Comparison of ENCODE assay signal across 21 mouse cellular contexts in the genomic region with DNA sequence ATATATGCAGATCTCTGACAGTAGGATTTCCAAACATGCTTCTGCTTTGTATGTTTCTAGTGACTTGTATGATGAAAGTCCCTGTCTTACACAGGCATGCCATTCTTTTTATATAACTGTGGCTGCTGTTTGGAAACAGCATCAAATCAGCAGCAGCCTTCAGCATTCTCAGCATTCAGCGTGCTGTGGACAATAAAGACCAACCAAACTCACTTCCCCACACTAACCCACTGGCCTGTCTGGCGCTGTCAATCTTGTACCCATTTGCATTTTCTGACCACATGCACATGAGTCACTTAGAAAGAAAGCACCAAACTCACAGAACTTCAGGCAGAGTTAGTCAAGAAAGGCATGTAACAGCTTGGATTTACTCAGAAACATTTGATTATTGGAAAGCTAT. TPM values are rescaled to one million over a fixed set of nuclear protein-coding genes. Genes with fewer than 3 reads are reported as not detected.
A peak's percentile ranks its signal among the peaks of the same experiment; 100 is the strongest.
DNase-seq lines count a peak whose midpoint lies in the region; ATAC-seq and TF ChIP-seq lines count a peak whose summit lies in the region.
"Had no signal": no experiment of that assay in that cellular context is flagged by ENCODE, and none has a peak within 500 bp of the region (broad histone marks: within the 10 kb centered on the region; RNA-seq: fewer than 3 reads in every experiment).

No protein-coding gene starts in this region.

- no peaks in the 10 kb centered on the region for H3K9me3 ChIP-seq in lung, postnatal 0 days (ENCODE audit: low read length)
- no peaks in the 10 kb centered on the region for H3K9me3 ChIP-seq in forebrain, embryonic 10.5 days
- H3K9me3 ChIP-seq: forebrain, embryonic 13.5 days; heart, embryonic 12.5 days; limb, embryonic 10.5 days; neural tube, embryonic 13.5 days had no signal

- 85% methylated on average over 2 of the region's 2 CpGs for WGBS in lung, postnatal 0 days
- 0% methylated on average over 2 of the region's 2 CpGs for WGBS in macrophage (ENCODE audit: missing documents)
- WGBS in forebrain, embryonic 10.5 days: 89% methylated on average over 2 of the region's 2 CpGs

- H3K4me1 ChIP-seq in lung, postnatal 0 days (ENCODE audit: insufficient read depth, low read depth, low read length): peaks cover 10% of the 10 kb centered on the region; the same call in 1 of the 2 replicates
- peaks cover 28% of the 10 kb centered on the region for H3K4me1 ChIP-seq in forebrain, embryonic 10.5 days

- no peak overlapping the region for H3K4me3 ChIP-seq in lung, postnatal 0 days (ENCODE audit: low read depth, low read length)
- no peak overlapping the region for H3K4me3 ChIP-seq in macrophage (ENCODE audit: inconsistent target)
- H3K4me3 ChIP-seq in forebrain, embryonic 10.5 days: no peak overlapping the region
- H3K4me3 ChIP-seq: forebrain, embryonic 13.5 days; heart, embryonic 12.5 days; limb, embryonic 10.5 days; neural tube, embryonic 13.5 days had no signal

- H3K4me2 ChIP-seq in lung, postnatal 0 days (replicated peaks; ENCODE audit: low read depth, low read length): no peak overlapping the region
- H3K4me2 ChIP-seq: forebrain, embryonic 13.5 days; heart, embryonic 12.5 days; neural tube, embryonic 13.5 days had no signal

- H3K79me2 ChIP-seq in macrophage (ENCODE audit: inconsistent target): peaks cover 98% of the 10 kb centered on the region

- no peaks in the 10 kb centered on the region for H3K36me3 ChIP-seq in lung, postnatal 0 days (ENCODE audit: insufficient read depth, low read length)
- H3K36me3 ChIP-seq in macrophage (ENCODE audit: inconsistent target): no peaks in the 10 kb centered on the region
- peaks cover 15% of the 10 kb centered on the region for H3K36me3 ChIP-seq in forebrain, embryonic 10.5 days (replicated peaks)

- DNase-seq in lung, postnatal 0 days (ENCODE audit: low spot score): peak; percentile 25
- no peak for DNase-seq in lung, postnatal 14 days
- DNase-seq in Muller cell, postnatal 12 days (ENCODE audit: inconsistent ontology term): peak; percentile 82
- DNase-seq in urinary bladder, adult 18-20 months (ENCODE audit: low spot score in 2 of 2): no peak
- DNase-seq in forebrain, embryonic 10.5 days (ENCODE audit: extremely low spot score, low spot score): no peak
- no peak for DNase-seq in urinary bladder, postnatal 36 days (ENCODE audit: low spot score in 2 of 2)
- DNase-seq: cerebellum, adult 18-20 months; embryo, embryonic 11 days; gastrocnemius, postnatal 14 days; heart, postnatal 4 days; kidney, adult 9 months; lung, postnatal 4 days had no signal

- H3K9ac ChIP-seq in lung, postnatal 0 days (replicated peaks; ENCODE audit: low read depth): no peak overlapping the region
- H3K9ac ChIP-seq: forebrain, embryonic 13.5 days; heart, embryonic 12.5 days; liver, embryonic 14.5 days; neural tube, embryonic 13.5 days had no signal

- no peaks in the 10 kb centered on the region for H3K27me3 ChIP-seq in lung, postnatal 0 days (replicated peaks; ENCODE audit: insufficient read depth, low read length)
- H3K27me3 ChIP-seq in forebrain, embryonic 10.5 days (ENCODE audit: poor library complexity, severe bottlenecking): no peaks in the 10 kb centered on the region
- H3K27me3 ChIP-seq: forebrain, embryonic 13.5 days; heart, embryonic 12.5 days; neural tube, embryonic 13.5 days had no signal

- ATAC-seq in lung, postnatal 0 days: no peak
- ATAC-seq: forebrain, embryonic 13.5 days; inflammation-experienced regulatory T-cells, adult 6 months; midbrain, embryonic 16.5 days had no signal

- no peak overlapping the region for H3K27ac ChIP-seq in lung, postnatal 0 days (ENCODE audit: low read length)
- peak overlapping the region; percentile 73 for H3K27ac ChIP-seq in macrophage
- no peak overlapping the region for H3K27ac ChIP-seq in forebrain, embryonic 10.5 days
- H3K27ac ChIP-seq: forebrain, embryonic 13.5 days; limb, embryonic 10.5 days; liver, embryonic 14.5 days; neural tube, embryonic 13.5 days had no signal

- no peak for TF ChIP-seq EP300 in lung, postnatal 0 days (IDR thresholded peaks at IDR 0.05)

- no peak for TF ChIP-seq CTCF in lung, postnatal 0 days (IDR thresholded peaks at IDR 0.05)

RNA-seq across cellular contexts. Expression of a gene that starts 14.6 kb away (rescaled TPM):
- 14.9 and 16.3 TPM in 2 replicates for polyA plus RNA-seq in lung, postnatal 0 days (2015; fragmentation: Nextera tagmentation; extraction: Ambion mirVana)
- total RNA-seq in macrophage (2018; cell fraction: chromatin; rRNA removed): 100 to 1,000 TPM in 24 of 26 experiments, 10 to 100 TPM in 2; 82.9 to 221 (median 151) TPM
- 10 to 100 TPM in 25 of 26 experiments, 1 to 10 TPM in 1; 8.5 to 33.4 (median 24.3) TPM for total RNA-seq in macrophage (2018; cell fraction: cytosol; rRNA removed)
- 100 to 1,000 TPM in 16 of 26 experiments, 10 to 100 TPM in 10; 70.1 to 182 (median 108) TPM for total RNA-seq in macrophage (2018; cell fraction: nucleus; rRNA removed)
- polyA plus RNA-seq in macrophage (2018): 17.6 to 19.3 TPM (median 18.6 TPM) in 3 replicates
- polyA plus RNA-seq in forebrain, embryonic 10.5 days (2016; fragmentation: Nextera tagmentation; extraction: Ambion mirVana): 33.8 and 34.3 TPM in 2 replicates

RNA-seq across cellular contexts. Expression of a gene that starts 14.7 kb away (rescaled TPM):
- 38.7 and 38.8 TPM in 2 replicates for polyA plus RNA-seq in lung, postnatal 0 days (2015; fragmentation: Nextera tagmentation; extraction: Ambion mirVana)
- 10 to 100 TPM; 11.2 to 42.1 (median 27.3) TPM for total RNA-seq in macrophage (2018; cell fraction: chromatin; rRNA removed)
- total RNA-seq in macrophage (2018; cell fraction: cytosol; rRNA removed): 10 to 100 TPM; 37.5 to 69.2 (median 53.2) TPM
- 10 to 100 TPM; 21.9 to 53.3 (median 34.4) TPM for total RNA-seq in macrophage (2018; cell fraction: nucleus; rRNA removed)
- 52.4 to 57.0 TPM (median 56.0 TPM) in 3 replicates for polyA plus RNA-seq in macrophage (2018)
- 46.8 and 47.7 TPM in 2 replicates for polyA plus RNA-seq in forebrain, embryonic 10.5 days (2016; fragmentation: Nextera tagmentation; extraction: Ambion mirVana)

RNA-seq across cellular contexts. Expression of a gene that starts 29.9 kb away (rescaled TPM):
- 1.4 and 1.7 TPM in 2 replicates for polyA plus RNA-seq in lung, postnatal 0 days (2015; fragmentation: Nextera tagmentation; extraction: Ambion mirVana)
- 10 to 100 TPM in 19 of 26 experiments, 1 to 10 TPM in 7; 2.8 to 28.6 (median 14.3) TPM for total RNA-seq in macrophage (2018; cell fraction: chromatin; rRNA removed)
- total RNA-seq in macrophage (2018; cell fraction: cytosol; rRNA removed): 1 to 10 TPM; 1.8 to 6.1 (median 3.4) TPM
- 10 to 100 TPM in 14 of 26 experiments, 1 to 10 TPM in 12; 2.9 to 27.5 (median 11.2) TPM for total RNA-seq in macrophage (2018; cell fraction: nucleus; rRNA removed)
- polyA plus RNA-seq in macrophage (2018): 3.8 to 5.6 TPM (median 5.4 TPM) in 3 replicates
- 0.46 and 0.95 TPM in 2 replicates for polyA plus RNA-seq in forebrain, embryonic 10.5 days (2016; fragmentation: Nextera tagmentation; extraction: Ambion mirVana)

RNA-seq across cellular contexts. Expression of a gene that starts 52.7 kb away (rescaled TPM):
- polyA plus RNA-seq in lung, postnatal 0 days (2015; fragmentation: Nextera tagmentation; extraction: Ambion mirVana): not detected in 2 replicates
- under 1 TPM in 1 of 26 experiments, not detected in 25; 0.51 TPM for total RNA-seq in macrophage (2018; cell fraction: chromatin; rRNA removed)
- not detected for total RNA-seq in macrophage (2018; cell fraction: cytosol; rRNA removed)
- under 1 TPM in 2 of 26 experiments, not detected in 24; 0.30 to 0.86 TPM for total RNA-seq in macrophage (2018; cell fraction: nucleus; rRNA removed)
- not detected in 3 replicates for polyA plus RNA-seq in macrophage (2018)
- 0.20 and 0.30 TPM in 2 replicates for polyA plus RNA-seq in forebrain, embryonic 10.5 days (2016; fragmentation: Nextera tagmentation; extraction: Ambion mirVana)
- polyA plus RNA-seq: forebrain, embryonic 13.5 days; large intestine, adult 2 months had no signal

Comparison
In these comparisons a context has a peak if more than half of its experiments do, and no peak if none do; other contexts are left out.
1. DNase-seq: peak in lung, postnatal 0 days (single experiment) and Muller cell, postnatal 12 days (single experiment); none in lung, postnatal 14 days (single experiment), urinary bladder, adult 18-20 months (0 of 2), forebrain, embryonic 10.5 days (single experiment) and urinary bladder, postnatal 36 days (0 of 2).